Mouse (Mus musculus) large intestine, adult 2 months (tissue): ENCODE measurements at regions not wholly inside any gene's neighbourhood (a gene's known extent, or its start where the extent isn't known, plus 50 kb on each side); places are given as distances from the start of the nearest gene placed in this dataset.
"Not testable (repeated sequence)": the region's sequence is repeated elsewhere in the genome, so short reads cannot be mapped to it uniquely, and the experiment has no call there.

Experiments used
- DNase-seq: peaks from one replicate; pipeline ENCODE4 v3.0.0-alpha.2; 2012; ENCODE audit warnings: low read depth, low spot score
- WGBS: fragments of 180-500 bp; shearing (Covaris S2); methylation state at CpG from one replicate; pipeline ENCODE4 v1.1.7; 2018; 5-methylcytosine and 5-hydroxymethylcytosine counted together

DNA sequence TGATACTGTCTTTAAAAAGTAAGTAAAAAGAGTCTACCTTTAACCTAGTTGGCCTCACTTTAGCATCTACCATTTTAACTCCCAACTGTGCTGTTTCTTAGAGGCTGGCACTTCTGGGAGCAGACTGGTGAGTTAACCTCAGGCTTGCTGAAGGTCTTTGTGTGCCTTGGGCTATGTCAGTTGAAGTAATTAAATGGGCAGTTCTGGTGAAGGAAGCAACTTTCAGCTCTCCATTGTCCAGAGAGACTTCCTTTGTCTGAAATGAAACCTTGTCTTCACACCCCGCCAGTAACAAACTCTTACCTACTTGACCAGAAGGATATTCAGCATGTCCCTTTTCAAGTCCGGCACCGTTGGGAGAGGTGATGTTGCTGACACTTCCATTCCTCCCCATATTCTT lies 55.5 kb downstream of the Zfp281 start:
- 95% methylated on average over 3 of the region's 3 CpGs for WGBS
- DNase-seq = no peak

DNA sequence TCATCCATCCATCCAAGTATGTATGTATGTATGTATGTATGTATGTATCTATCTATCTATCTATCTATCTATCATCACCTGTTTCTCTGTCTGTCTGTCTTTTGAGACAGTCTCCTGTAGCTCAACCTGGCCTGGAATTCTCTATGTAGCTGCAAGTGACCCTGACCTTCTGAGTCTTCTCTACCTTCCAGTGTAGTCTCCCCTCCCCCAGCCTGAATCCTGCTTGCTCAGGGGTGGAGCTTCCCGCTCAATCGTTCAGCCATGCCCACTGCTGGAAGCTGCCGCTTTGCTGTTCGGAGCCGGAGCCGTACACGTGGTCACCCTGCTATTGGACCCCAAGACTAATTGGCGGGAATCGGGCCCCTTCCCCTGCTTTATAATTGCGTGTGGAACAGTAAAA lies 57.6 kb downstream of the Zfp281 start:
- 78% methylated on average over 10 of the region's 10 CpGs for WGBS

DNA sequence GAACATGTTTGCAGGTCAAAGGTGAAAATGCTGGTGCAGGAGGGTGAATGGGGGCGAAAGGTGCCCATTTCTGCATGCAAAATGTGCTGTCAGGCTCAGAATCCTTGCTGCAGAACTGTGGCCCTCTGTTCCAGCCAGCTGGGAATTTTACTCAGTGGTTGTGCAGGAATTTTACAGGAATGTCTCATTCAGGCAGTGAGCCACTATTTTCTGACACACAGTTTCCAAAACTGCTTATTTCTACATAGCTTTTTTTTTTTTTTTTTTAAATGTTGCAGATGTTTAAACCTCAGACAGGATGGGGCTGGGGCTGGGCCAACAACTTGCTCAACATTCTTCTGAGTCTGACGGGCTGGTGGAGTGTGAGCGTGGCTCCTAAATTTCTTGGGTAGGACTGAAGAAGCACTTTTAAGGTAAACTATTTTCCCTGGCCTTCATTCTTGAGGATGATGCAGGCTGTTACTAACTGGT lies 58.4 kb downstream of the Zfp281 start:
- no peak for DNase-seq
- 52% methylated on average over 3 of the region's 3 CpGs for whole genome bisulfite sequencing

More for the DNA sequence above, 57.6 kb downstream of the Zfp281 start:
- DNase-seq = not testable (repeated sequence)

DNA sequence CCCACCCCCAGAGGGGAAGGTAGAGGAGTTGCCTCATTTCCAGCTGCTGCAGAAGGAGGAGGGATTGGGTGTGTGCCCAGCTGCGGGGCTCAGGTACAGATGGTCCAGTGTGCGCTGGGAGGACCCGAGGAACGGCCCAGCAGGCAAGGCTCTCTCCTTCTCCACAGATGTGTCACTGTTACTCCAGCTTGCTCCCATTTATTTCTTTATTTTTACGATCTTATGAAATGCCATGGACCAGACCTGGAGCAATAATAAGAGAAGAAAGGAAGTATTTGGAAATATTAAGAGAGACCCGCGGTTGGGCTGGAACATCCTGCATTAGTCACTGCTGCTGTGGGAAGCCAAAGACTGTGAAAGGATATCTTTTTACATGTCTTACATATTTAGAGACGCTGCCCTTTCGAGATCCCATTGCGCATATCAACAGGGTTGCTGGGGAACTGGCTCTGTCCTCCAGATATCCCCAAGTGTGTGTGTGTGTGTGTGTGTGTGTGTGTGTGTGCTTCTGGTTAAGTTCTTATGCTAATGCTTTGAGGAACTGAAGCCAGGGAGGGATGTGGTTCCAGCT lies 58.9 kb downstream of the Zfp281 start:
- DNase-seq = no peak
- WGBS = 51% methylated on average over 10 of the region's 10 CpGs

DNA sequence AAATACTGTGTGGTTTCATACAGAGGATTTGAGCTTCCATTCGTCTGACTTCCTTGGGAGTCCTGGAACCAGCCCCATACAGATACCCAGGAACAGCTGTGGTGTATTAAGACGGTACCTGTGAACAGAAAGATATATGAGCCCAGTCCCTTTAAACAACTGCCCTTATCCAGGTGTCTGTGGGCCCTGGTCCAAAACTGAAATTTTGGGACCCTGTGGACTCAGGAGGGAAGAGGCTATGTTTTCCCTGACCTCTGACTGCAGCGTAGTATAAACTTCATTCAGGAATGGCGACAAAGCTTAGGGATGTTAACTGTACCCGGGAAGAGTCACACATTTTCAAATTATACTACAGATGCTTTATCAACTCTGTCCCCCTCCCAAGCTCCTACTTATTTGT lies 59.8 kb downstream of the Zfp281 start:
- DNase-seq = no peak
- WGBS = 82% methylated on average over 5 of the region's 5 CpGs

DNA sequence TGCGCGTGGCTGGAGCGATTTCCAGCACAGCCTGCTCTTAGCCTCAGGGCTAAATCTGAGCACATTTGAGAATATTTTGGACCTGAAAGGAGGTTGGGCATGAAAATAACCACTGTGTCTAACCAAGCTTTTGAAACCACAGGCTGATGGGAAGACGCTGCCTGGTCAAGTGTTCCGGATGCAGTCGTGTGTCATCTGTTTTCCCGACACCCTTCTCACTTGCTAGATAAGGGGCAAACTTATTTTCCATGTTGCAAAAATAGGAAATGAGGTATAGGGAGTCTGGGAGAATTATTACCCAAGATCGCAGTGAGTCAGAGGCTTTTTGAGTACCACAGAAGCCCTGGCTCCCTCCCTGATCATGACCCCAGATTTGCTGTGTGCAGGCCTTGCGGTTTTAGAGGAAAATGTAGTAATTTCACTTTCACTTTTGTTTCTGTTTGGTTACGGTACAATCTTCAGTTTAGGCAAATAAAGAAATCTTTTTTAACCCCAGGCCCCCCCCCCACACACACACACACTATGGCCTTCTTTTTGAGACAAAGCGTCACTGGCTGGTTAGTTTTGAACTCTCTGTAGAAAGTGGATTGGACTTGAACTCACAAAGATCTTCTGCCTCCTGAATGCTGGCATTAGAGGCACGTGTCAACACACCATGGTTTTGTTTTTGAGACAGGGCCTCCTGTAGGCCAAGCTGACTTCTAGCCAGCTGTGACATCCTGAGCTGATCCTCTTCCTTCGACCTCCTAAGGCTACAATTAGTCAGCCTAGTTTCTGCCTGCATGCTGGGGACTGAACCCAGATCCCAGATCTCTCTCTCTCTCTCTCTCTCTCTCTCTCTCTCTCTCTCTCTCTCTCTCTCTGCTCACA lies 60.7 kb downstream of the Zfp281 start:
- 43% methylated on average over 13 of the region's 13 CpGs for WGBS
- DNase-seq = no peak

DNA sequence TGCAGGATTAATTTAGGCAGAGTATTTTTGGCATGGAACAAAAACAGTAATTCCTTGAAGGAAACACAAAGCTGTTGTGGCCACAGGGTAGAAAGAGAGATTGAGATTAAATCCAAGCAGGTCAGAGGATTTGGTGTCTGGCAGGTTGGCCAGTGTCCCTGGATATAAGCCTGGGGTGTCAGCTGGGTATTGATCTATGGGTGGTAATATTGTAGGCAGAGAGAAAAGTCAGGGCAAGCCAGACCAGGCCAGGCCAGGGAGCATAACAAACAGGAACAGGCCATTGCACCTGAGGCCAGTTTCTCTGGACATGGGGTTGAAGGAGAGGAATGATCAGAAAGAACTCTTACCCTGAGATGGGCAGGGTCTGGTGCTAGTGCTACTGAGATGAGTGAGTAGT lies 61.8 kb downstream of the Zfp281 start:
- DNase-seq = no peak

DNA sequence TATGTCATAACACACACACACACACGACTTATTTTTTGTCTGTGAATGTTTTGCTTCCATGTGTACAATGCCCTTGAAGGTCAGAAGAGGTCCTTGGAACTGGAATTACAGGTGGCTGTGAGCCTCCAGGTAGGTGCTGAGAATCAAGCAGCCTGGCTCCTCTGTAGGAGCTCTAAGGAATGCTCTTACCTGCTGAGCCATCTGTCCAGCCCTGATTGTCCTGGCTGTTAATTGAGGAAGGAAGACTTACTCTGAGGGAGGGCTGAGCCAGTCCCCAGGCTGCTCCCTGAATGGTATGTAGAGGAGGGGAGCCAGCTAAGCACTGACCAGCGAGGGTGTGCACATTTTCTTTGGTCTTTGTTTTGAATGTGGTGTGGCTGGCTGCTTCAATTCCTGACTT lies 65.4 kb downstream of the Zfp281 start:
- whole genome bisulfite sequencing = 48% methylated on average over 2 of the region's 2 CpGs
- no peak for DNase-seq

DNA sequence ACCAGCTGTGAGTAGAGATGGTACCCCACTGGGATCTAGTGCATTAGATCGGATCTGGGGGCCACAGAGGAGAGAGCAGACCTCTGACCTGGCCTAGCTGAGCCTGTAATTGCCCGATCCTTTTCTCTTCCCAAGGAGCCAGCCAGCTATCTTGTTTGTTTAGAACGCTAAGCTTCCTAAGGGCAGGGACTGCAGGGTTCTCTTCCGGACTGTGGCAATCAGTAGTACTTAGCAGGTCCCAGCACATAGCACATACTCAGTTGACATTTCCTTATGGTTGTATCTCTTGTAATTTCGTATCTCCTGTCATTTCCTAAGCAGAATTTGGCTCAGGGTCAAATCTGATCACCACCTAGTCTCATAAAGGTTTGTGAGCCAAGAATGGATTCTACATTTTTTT lies 68.7 kb downstream of the Zfp281 start:
- no peak for DNase-seq
- WGBS = 33% methylated on average over 5 of the region's 5 CpGs

DNA sequence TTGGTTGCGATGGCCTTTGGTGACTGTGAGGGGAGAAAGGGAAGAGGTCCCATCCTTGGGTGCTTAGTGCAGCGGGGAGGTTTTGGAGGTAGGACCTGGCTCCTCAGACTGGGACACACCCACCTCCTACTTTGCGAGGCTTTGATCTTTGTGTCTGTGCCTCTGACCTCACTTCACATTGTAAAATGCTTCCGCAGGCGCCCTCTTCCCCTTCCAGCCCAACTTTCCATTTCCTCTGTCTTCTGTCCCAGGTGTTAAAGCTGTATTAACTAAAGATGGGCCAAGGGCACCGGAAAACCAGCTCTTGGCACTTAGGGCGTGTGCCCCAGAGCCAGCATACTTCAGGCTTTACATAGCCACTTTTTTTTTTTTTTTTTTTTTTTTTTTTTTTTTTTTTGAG lies 70.3 kb downstream of the Zfp281 start:
- DNase-seq = no peak
- 32% methylated on average over 7 of the region's 7 CpGs for WGBS

DNA sequence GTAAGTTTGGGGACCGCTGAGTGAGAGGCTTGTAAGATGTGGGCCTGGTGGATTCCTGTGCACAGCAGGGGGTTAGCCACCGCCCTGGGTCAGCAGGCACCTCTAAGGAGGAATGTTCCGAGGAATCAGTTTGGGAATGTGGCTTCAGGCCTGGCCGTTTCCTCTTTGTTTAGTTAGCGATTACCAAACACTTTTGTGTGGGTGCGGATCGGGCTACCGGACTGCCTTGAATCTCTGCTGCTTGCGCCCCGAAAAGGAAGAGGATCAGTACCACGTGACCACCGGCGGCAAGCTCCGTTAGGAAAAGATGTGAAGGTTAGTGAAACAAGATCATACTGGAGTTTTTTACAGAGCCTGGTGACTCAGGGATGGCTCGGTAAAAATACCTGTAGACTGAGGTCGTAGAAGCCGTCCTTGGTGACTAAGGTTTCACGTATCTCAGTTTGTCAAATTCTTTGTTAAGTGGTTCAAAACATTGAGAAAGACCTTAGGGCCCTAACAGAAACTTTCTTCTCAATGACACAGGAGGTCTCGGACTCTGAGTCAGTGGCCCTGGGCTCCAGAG lies 71.5 kb downstream of the Zfp281 start:
- 60% methylated on average over 19 of the region's 19 CpGs for WGBS
- DNase-seq = no peak

DNA sequence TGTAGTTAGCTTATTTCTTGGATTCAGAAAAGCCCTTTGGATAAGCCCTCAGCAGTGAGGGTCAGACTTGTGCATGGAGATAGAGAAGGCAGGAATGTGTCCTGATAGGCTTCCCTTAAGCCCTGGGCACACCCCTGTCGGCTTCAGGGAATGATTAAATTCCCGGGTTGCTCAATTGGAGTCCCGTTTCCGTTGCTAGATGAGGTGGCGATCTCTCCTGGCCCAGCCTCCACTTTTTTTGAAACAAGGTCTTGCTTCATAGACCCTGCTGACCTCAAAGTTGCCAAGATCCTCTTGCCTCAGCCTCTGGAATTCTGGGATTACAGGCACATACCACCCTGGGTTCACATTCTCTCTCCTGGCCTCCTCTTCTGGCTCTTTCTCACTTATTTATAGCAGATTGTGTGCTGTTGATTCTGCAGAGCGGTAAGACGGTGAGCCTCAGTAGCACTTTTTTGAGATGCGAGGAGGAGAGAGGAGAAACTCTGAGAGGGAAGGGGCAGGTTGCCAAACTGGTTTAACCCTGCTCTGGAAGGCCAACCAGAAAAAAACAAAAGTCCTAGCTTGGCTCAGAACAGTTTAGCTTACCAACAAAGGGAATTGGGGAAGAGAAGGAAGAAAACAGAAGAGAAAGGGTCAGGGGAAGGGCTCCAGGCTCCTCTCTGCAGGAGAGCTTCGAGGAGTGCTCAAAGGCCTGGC lies 73.9 kb downstream of the Zfp281 start:
- no peak for DNase-seq
- WGBS = 35% methylated on average over 9 of the region's 9 CpGs

DNA sequence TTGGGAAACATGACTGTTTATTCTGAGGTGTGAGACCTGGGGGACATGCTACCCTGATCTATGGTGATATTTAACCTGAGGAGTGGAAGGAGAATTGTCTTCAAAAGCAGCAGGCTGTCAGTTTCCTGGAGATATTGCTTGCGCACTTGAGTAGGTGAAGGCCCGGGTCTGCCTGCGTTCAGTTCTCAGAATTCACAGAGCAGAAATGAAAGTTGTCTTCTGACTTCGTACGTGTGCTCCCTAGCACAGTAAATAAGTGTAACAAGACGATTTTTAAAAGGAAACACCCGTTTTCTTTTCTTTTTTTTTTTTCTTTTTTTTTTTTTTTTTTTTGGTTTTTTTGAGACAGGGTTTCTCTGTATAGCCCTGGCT lies 74.4 kb downstream of the Zfp281 start:
- no peak for DNase-seq
- WGBS = 80% methylated on average over 7 of the region's 7 CpGs

DNA sequence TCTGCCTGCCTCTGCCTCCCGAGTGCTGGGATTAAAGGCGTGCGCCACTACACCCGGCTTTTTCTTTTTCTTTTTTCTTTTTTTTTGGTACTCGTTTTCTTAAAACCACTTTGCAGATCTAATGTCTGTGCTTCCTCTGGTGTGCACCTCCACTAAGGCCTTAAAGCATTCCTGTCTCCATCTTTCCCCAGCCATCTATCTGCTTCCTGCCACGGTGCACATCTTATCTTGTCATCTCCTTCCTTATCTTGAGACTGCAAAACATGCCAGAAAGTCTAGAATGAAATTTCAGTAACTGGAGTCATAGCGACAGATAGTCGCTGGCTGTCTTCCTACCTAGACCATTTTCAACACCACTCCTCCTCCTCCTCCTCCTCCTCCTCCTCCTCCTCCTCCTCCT lies 74.9 kb downstream of the Zfp281 start:
- no peak for DNase-seq
- WGBS = 83% methylated on average over 8 of the region's 8 CpGs

DNA sequence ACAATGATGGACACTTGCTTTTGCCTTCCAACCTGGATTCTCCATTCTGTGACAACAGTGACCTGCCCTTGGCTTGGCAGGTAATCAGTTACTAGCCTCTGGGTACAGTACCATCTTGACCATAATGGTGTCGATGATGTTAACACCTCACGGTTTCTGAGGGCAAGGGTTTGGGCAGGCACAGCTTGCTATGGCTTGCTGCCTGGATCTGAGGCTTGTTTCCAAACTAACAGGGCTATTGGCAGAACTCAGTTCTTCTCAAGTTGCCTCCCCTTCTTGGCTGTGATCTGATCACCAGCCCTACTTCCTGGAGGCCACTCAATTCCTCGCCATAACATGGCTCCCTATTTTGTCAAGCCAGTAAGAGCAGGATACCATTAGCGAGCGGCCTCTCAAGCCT lies 79.4 kb downstream of the Zfp281 start:
- 91% methylated on average over 5 of the region's 5 CpGs for whole genome bisulfite sequencing
- no peak for DNase-seq

DNA sequence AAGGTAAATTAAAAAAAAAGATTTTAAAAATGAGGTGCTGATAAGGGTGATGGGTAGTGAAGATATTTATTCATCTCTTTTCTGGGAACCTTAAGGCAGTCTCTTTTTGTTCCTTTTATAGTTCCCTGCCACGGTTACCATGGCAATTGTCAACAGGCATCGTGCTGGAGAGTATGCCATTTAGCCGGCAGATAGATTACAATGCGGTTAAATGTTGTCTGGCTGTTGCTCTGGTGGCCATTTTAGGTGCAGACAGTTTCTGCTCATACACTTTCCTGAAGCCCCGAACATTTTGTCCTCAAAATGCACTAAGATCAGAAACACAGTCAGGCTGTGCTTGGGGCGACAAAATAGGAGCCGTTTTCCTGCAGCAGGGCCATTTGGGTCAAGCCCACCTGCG lies 81.8 kb downstream of the Zfp281 start:
- no peak for DNase-seq
- 75% methylated on average over 8 of the region's 8 CpGs for WGBS

DNA sequence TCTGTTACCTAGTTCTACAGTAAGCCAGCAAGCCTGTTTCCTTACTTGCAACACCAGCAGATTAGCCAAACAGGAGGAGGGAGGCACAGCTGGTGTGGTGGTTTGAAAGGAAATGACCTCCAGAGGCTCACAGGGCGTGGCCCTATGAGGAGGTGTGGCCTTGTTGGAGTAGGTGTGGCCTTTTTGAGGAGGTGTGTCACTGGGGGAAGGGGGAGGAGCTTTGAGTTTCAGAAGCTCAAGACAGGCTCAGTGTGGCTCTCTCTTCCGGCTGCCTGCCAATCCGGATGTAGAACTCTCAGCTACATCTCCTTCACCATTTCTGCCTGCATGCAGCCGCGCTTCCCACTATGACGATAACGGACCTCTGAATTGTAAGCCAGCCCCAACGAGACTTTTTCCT lies 82.7 kb downstream of the Zfp281 start:
- 91% methylated on average over 8 of the region's 8 CpGs for WGBS
- DNase-seq = no peak

DNA sequence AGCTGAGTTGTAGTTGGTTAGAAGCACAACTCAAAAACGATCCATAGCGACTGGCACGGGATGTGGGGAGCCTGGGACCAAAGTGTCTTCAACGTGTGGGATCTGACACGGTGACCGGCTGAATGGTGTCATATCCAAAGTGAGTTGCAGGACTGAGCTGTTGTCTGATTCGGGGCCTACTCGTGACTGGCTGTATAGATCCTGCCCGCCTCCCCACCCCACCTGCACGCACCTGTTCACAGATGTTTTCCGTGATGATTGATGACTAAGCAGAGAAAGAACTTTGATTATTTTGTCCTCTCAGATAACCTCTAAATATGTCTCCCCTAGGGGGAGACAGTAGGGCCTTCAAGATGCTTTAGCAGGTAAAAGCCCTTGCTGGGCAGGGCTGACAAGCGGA lies 83.2 kb downstream of the Zfp281 start:
- WGBS = 92% methylated on average over 12 of the region's 12 CpGs
- DNase-seq = no peak

DNA sequence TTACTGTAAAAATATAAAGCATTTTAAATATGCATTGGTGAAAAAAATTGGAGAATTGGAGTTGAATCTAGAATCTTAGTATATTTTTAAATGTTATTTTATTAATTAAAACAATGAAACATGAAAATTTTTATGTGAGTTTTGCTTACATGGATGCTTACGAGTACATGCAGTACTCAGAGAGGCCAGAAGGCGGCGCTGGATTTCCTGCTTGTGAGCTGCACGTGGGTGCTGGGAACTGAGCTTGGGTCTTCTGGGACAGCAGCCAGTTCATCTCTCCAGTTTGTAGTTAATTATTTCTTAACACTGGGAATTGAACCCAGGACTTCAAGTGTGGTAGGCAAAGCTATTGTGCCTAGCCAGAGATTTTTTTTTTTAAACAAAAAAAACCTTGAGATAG lies 85.5 kb downstream of the Zfp281 start:
- no peak for DNase-seq
- WGBS = 79% methylated on average over 4 of the region's 4 CpGs

DNA sequence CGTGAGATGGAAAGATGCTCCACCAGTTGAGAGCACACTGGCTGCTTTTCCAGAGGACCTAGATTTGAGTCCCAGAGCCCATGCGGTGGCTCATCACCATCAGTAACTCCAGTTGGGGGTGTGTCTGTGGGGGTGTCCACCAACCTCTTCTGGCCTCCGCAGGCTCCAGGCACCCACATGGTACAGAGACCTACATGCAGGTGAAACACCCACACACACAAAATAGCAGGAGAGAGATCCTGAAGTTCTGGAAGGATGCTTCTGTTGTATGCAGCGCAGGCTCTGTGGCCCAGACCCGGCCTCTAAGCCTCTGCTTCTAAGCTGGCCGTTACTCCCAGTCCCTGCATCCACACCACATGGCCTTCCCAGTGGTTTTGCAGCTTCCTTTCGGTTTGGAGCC lies 86.5 kb downstream of the Zfp281 start:
- WGBS = 90% methylated on average over 7 of the region's 7 CpGs
- no peak for DNase-seq

DNA sequence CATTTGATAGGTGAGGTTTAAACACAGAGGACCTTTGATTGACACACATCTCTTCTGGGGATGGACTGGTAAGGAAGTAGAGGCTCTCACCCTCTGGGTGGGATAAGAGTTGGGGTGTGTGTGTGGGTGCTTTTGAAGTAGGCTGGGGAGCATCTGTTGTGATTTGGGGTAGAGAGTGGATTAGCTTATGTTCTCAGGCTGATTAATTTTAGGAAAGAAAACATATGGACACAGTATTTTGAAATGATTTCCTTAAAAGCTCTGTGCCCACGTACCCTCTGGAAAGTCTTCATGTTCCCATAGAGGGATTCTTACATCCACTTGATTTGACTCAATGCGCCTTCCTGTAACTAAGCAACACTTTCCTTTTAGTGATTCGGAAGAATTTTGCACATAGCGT lies 89.4 kb downstream of the Zfp281 start:
- whole genome bisulfite sequencing = 89% methylated on average over 4 of the region's 4 CpGs
- no peak for DNase-seq
